Mouse (Mus musculus): ENCODE measurements at regions not wholly inside any gene's neighbourhood (a gene's known extent, or its start where the extent isn't known, plus 50 kb on each side); places are given as distances from the start of the nearest gene placed in this dataset.
A peak's percentile ranks its signal among the peaks of the same experiment; 100 is the strongest.

- peak overlapping the region; percentile 39 for H3K4me3 ChIP-seq (replicated peaks; ENCODE audit: low read length)
- H3K36me3 ChIP-seq (ENCODE audit: insufficient read depth, low read length), result no peaks in the 10 kb centered on the region
- peaks cover 5% of the 10 kb centered on the region; the same call in 1 of the 2 replicates for H3K9me3 ChIP-seq (ENCODE audit: low read length)
- H3K4me1 ChIP-seq (replicated peaks; ENCODE audit: low read depth, low read length), result peaks cover 60% of the 10 kb centered on the region
- TF ChIP-seq CTCF (conservative IDR thresholded peaks at IDR 0.05; ENCODE audit: low read length) (no peak), POU5F1 (IDR thresholded peaks at IDR 0.05; ENCODE audit: borderline replicate concordance, low read length) (peak; percentile 46; the same call in 1 of the 2 replicates)
- H3K27me3 ChIP-seq (ENCODE audit: insufficient read depth, low read length), result no peaks in the 10 kb centered on the region
Observed at GRCm38 (mm10) chr12:16008763-16009515, 192.2 kb upstream of the Trib2 start.

GRCm38 (mm10) chr12:16008261-16008660, 191.5 kb upstream of the Trib2 start:
- no peak overlapping the region for H3K4me3 ChIP-seq (replicated peaks; ENCODE audit: low read length)
- H3K27me3 ChIP-seq (ENCODE audit: insufficient read depth, low read length), result no peaks in the 10 kb centered on the region
- TF ChIP-seq CTCF (conservative IDR thresholded peaks at IDR 0.05; ENCODE audit: low read length) (no peak), POU5F1 (IDR thresholded peaks at IDR 0.05; ENCODE audit: borderline replicate concordance, low read length) (no peak), NANOG (IDR thresholded peaks at IDR 0.05; ENCODE audit: borderline replicate concordance, low read length) (no peak)
- no peaks in the 10 kb centered on the region for H3K9me3 ChIP-seq (ENCODE audit: low read length)
- H3K36me3 ChIP-seq (ENCODE audit: insufficient read depth, low read length), result no peaks in the 10 kb centered on the region
- peaks cover 53% of the 10 kb centered on the region for H3K4me1 ChIP-seq (replicated peaks; ENCODE audit: low read depth, low read length)

- Histone ChIP-seq H3K36me3 (ENCODE audit: insufficient read depth, low read length) (no peaks in the 10 kb centered on the region), H3K4me3 (replicated peaks; ENCODE audit: low read length) (no peak overlapping the region), H3K9me3 (ENCODE audit: low read length) (no peaks in the 10 kb centered on the region), H3K27me3 (ENCODE audit: insufficient read depth, low read length) (no peaks in the 10 kb centered on the region), H3K4me1 (replicated peaks; ENCODE audit: low read depth, low read length) (peaks cover 43% of the 10 kb centered on the region)
- no peak for TF ChIP-seq CTCF (conservative IDR thresholded peaks at IDR 0.05; ENCODE audit: low read length)
- no peak for TF ChIP-seq NANOG (IDR thresholded peaks at IDR 0.05; ENCODE audit: borderline replicate concordance, low read length)
- no peak for TF ChIP-seq POU5F1 (IDR thresholded peaks at IDR 0.05; ENCODE audit: borderline replicate concordance, low read length)
Observed at GRCm38 (mm10) chr12:16006688-16007087, 190.0 kb upstream of the Trib2 start.

GRCm38 (mm10) chr12:16006286-16006685, 189.6 kb upstream of the Trib2 start:
- no peak overlapping the region for H3K4me3 ChIP-seq (replicated peaks; ENCODE audit: low read length)
- H3K9me3 ChIP-seq (ENCODE audit: low read length), result no peaks in the 10 kb centered on the region
- H3K27me3 ChIP-seq (ENCODE audit: insufficient read depth, low read length), result no peaks in the 10 kb centered on the region
- TF ChIP-seq CTCF (conservative IDR thresholded peaks at IDR 0.05; ENCODE audit: low read length), result no peak
- TF ChIP-seq NANOG (IDR thresholded peaks at IDR 0.05; ENCODE audit: borderline replicate concordance, low read length), result no peak
- TF ChIP-seq POU5F1 (IDR thresholded peaks at IDR 0.05; ENCODE audit: borderline replicate concordance, low read length), result no peak
- H3K36me3 ChIP-seq (ENCODE audit: insufficient read depth, low read length), result no peaks in the 10 kb centered on the region
- H3K4me1 ChIP-seq (replicated peaks; ENCODE audit: low read depth, low read length), result peaks cover 39% of the 10 kb centered on the region

GRCm38 (mm10) chr12:16001811-16002210, 185.1 kb upstream of the Trib2 start:
- no peaks in the 10 kb centered on the region for H3K27me3 ChIP-seq (ENCODE audit: insufficient read depth, low read length)
- no peak overlapping the region for H3K4me3 ChIP-seq (replicated peaks; ENCODE audit: low read length)
- no peak for TF ChIP-seq CTCF (conservative IDR thresholded peaks at IDR 0.05; ENCODE audit: low read length)
- TF ChIP-seq NANOG (IDR thresholded peaks at IDR 0.05; ENCODE audit: borderline replicate concordance, low read length), result no peak
- TF ChIP-seq POU5F1 (IDR thresholded peaks at IDR 0.05; ENCODE audit: borderline replicate concordance, low read length), result no peak
- no peaks in the 10 kb centered on the region for H3K9me3 ChIP-seq (ENCODE audit: low read length)
- no peaks in the 10 kb centered on the region for H3K4me1 ChIP-seq (replicated peaks; ENCODE audit: low read depth, low read length)
- no peaks in the 10 kb centered on the region for H3K36me3 ChIP-seq (ENCODE audit: insufficient read depth, low read length)

- Histone ChIP-seq H3K4me1 (replicated peaks; ENCODE audit: low read depth, low read length) (no peaks in the 10 kb centered on the region), H3K4me3 (replicated peaks; ENCODE audit: low read length) (no peak overlapping the region), H3K9me3 (ENCODE audit: low read length) (no peaks in the 10 kb centered on the region), H3K36me3 (ENCODE audit: insufficient read depth, low read length) (no peaks in the 10 kb centered on the region), H3K27me3 (ENCODE audit: insufficient read depth, low read length) (no peaks in the 10 kb centered on the region)
- TF ChIP-seq POU5F1 (IDR thresholded peaks at IDR 0.05; ENCODE audit: borderline replicate concordance, low read length) (no peak), CTCF (conservative IDR thresholded peaks at IDR 0.05; ENCODE audit: low read length) (no peak), NANOG (IDR thresholded peaks at IDR 0.05; ENCODE audit: borderline replicate concordance, low read length) (no peak)
Observed at GRCm38 (mm10) chr12:16001225-16001624, 184.5 kb upstream of the Trib2 start.

- no peaks in the 10 kb centered on the region for H3K27me3 ChIP-seq (ENCODE audit: insufficient read depth, low read length)
- no peaks in the 10 kb centered on the region for H3K9me3 ChIP-seq (ENCODE audit: low read length)
- no peaks in the 10 kb centered on the region for H3K4me1 ChIP-seq (replicated peaks; ENCODE audit: low read depth, low read length)
- H3K4me3 ChIP-seq (replicated peaks; ENCODE audit: low read length), result no peak overlapping the region
- TF ChIP-seq POU5F1 (IDR thresholded peaks at IDR 0.05; ENCODE audit: borderline replicate concordance, low read length), result no peak
- TF ChIP-seq NANOG (IDR thresholded peaks at IDR 0.05; ENCODE audit: borderline replicate concordance, low read length), result no peak
- TF ChIP-seq CTCF (conservative IDR thresholded peaks at IDR 0.05; ENCODE audit: low read length), result no peak
- no peaks in the 10 kb centered on the region for H3K36me3 ChIP-seq (ENCODE audit: insufficient read depth, low read length)
Observed at GRCm38 (mm10) chr12:15998331-15998730, 181.6 kb upstream of the Trib2 start.

GRCm38 (mm10) chr12:15993866-15994265, 177.1 kb upstream of the Trib2 start:
- Histone ChIP-seq H3K36me3 (ENCODE audit: insufficient read depth, low read length) (no peaks in the 10 kb centered on the region), H3K4me1 (replicated peaks; ENCODE audit: low read depth, low read length) (no peaks in the 10 kb centered on the region), H3K9me3 (ENCODE audit: low read length) (peaks cover 26% of the 10 kb centered on the region), H3K27me3 (ENCODE audit: insufficient read depth, low read length) (no peaks in the 10 kb centered on the region), H3K4me3 (replicated peaks; ENCODE audit: low read length) (no peak overlapping the region)
- TF ChIP-seq POU5F1 (IDR thresholded peaks at IDR 0.05; ENCODE audit: borderline replicate concordance, low read length) (no peak), NANOG (IDR thresholded peaks at IDR 0.05; ENCODE audit: borderline replicate concordance, low read length) (no peak), CTCF (conservative IDR thresholded peaks at IDR 0.05; ENCODE audit: low read length) (no peak)

- Histone ChIP-seq H3K4me3 (replicated peaks; ENCODE audit: low read length) (no peak overlapping the region), H3K9me3 (ENCODE audit: low read length) (peaks cover 18% of the 10 kb centered on the region), H3K27me3 (ENCODE audit: insufficient read depth, low read length) (no peaks in the 10 kb centered on the region), H3K4me1 (replicated peaks; ENCODE audit: low read depth, low read length) (no peaks in the 10 kb centered on the region), H3K36me3 (ENCODE audit: insufficient read depth, low read length) (no peaks in the 10 kb centered on the region)
- TF ChIP-seq NANOG (IDR thresholded peaks at IDR 0.05; ENCODE audit: borderline replicate concordance, low read length), result no peak
- no peak for TF ChIP-seq POU5F1 (IDR thresholded peaks at IDR 0.05; ENCODE audit: borderline replicate concordance, low read length)
Observed at GRCm38 (mm10) chr12:15986351-15986750, 169.6 kb upstream of the Trib2 start.
